Mouse (Mus musculus): ENCODE data around the gene Aloxe3. TPM values are rescaled to one million over a fixed set of nuclear protein-coding genes. Genes with fewer than 3 reads are reported as not detected.
A peak's percentile ranks its signal among the peaks of the same experiment; 100 is the strongest.

The Aloxe3 gene
- total RNA-seq, 2 experiments from 2014 or later = 3.1 to 6.4 TPM

- intact Hi-C loops (cut with DNase I) = loop anchor here (5.0 kb wide), 1 partner anchor 33 kb away; the partner anchor contains the start of gene Vamp2
- DNase-seq (ENCODE audit: low spot score in 2 of 2) = no peak
Observed at GRCm38 (mm10) chr11:69120221-69121000, 5.3 kb upstream of the Aloxe3 start, which contains the start of gene Hes7. Gene Hes7 (plus strand): TSS chr11:69120404.

- DNase-seq (ENCODE audit: low spot score in 2 of 2) = no peak
- intact Hi-C loops (cut with DNase I) = loop anchor here (5.0 kb wide), 1 partner anchor 34 kb away; the partner anchor contains the start of gene Vamp2
Observed at GRCm38 (mm10) chr11:69121001-69121740, 4.5 kb upstream of the Aloxe3 start.

GRCm38 (mm10) chr11:69121741-69122335, 3.9 kb upstream of the Aloxe3 start:
- intact Hi-C loops (cut with DNase I) = loop anchor here (1.0 to 5.0 kb wide), 4 partner anchors 23 to 59 kb away; partner anchors contain the start of gene Vamp2
- no peak for DNase-seq (ENCODE audit: low spot score in 2 of 2)

GRCm38 (mm10) chr11:69122336-69122951, 3.3 kb upstream of the Aloxe3 start, which contains the start of gene 9130213A22Rik:
Gene 9130213A22Rik (minus strand): TSS chr11:69122589.
- intact Hi-C loops (cut with DNase I) = loop anchor here (1.0 to 5.0 kb wide), 4 partner anchors 24 to 59 kb away; partner anchors contain the start of gene Vamp2
- peak; percentile 86 to 89 for DNase-seq (ENCODE audit: low spot score in 2 of 2)

- peak; percentile 91 to 97 for DNase-seq (ENCODE audit: low spot score in 2 of 2)
- intact Hi-C loops (cut with DNase I) = loop anchor here (2.0 to 5.0 kb wide), 2 partner anchors 24 to 36 kb away; partner anchors contain the start of gene Vamp2
Observed at GRCm38 (mm10) chr11:69123056-69123692, 2.5 kb upstream of the Aloxe3 start.

GRCm38 (mm10) chr11:69123693-69124497, 1.8 kb upstream of the Aloxe3 start:
- DNase-seq (ENCODE audit: low spot score in 2 of 2) = peak; percentile 93 to 97
- intact Hi-C loops (cut with DNase I) = loop anchor here (1.0 to 5.0 kb wide), 5 partner anchors 25 to 87 kb away; partner anchors contain the start of gene Vamp2

GRCm38 (mm10) chr11:69124498-69124847, 1.2 kb upstream of the Aloxe3 start:
- intact Hi-C loops (cut with DNase I) = loop anchor here (1.0 to 5.0 kb wide), 4 partner anchors 26 to 87 kb away; partner anchors contain the start of gene Vamp2
- peak; percentile 62 to 83 for DNase-seq (ENCODE audit: low spot score in 2 of 2)

- intact Hi-C loops (cut with DNase I) = loop anchor here (2.0 to 5.0 kb wide), 2 partner anchors 26 to 107 kb away; no protein-coding TSS in a partner anchor
- DNase-seq (ENCODE audit: low spot score in 2 of 2) = peak; percentile 86 to 92
Observed at GRCm38 (mm10) chr11:69125041-69125851, 450 bp upstream of the Aloxe3 start.

- intact Hi-C loops (cut with DNase I) = loop anchor here (2.0 to 5.0 kb wide), 2 partner anchors 25 to 106 kb away; no protein-coding TSS in a partner anchor
- DNase-seq (ENCODE audit: low spot score in 2 of 2) = peak in 1 of 2 experiments; percentile 48
Observed at GRCm38 (mm10) chr11:69125919-69126705, 416 bp downstream of the Aloxe3 start.

GRCm38 (mm10) chr11:69126706-69127095, 1.0 kb downstream of the Aloxe3 start:
- intact Hi-C loops (cut with DNase I) = loop anchor here (5.0 kb wide), 1 partner anchor 106 kb away; no protein-coding TSS in a partner anchor
- DNase-seq (ENCODE audit: low spot score in 2 of 2) = no peak

- DNase-seq (ENCODE audit: low spot score in 2 of 2) = no peak
- intact Hi-C loops (cut with DNase I) = loop anchor here (5.0 kb wide), 1 partner anchor 104 kb away; no protein-coding TSS in a partner anchor
Observed at GRCm38 (mm10) chr11:69128426-69129122, 2.9 kb downstream of the Aloxe3 start.

- intact Hi-C loops (cut with DNase I) = loop anchor here (2.0 kb wide), 1 partner anchor 17 kb away; no protein-coding TSS in a partner anchor
- no peak for DNase-seq (ENCODE audit: low spot score in 2 of 2)
Observed at GRCm38 (mm10) chr11:69133566-69133922, 7.8 kb downstream of the Aloxe3 start.

- intact Hi-C loops (cut with DNase I) = loop anchor here (2.0 kb wide), 1 partner anchor 17 kb away; no protein-coding TSS in a partner anchor
- DNase-seq (ENCODE audit: low spot score in 2 of 2) = peak; percentile 88 to 90
Observed at GRCm38 (mm10) chr11:69133923-69134621, 8.4 kb downstream of the Aloxe3 start.

GRCm38 (mm10) chr11:69134622-69134968, 8.9 kb downstream of the Aloxe3 start:
- DNase-seq (ENCODE audit: low spot score in 2 of 2) = no peak
- intact Hi-C loops (cut with DNase I) = no loop called here

GRCm38 (mm10) chr11:69135361-69135760, 9.7 kb downstream of the Aloxe3 start:
- intact Hi-C loops (cut with DNase I) = no loop called here
- DNase-seq (ENCODE audit: low spot score in 2 of 2) = no peak

Measured in left cerebral cortex, postnatal 25 days (tissue).